In genomic region chrX:52799566-52799965, GRCm38 (mm10) we compare ENCODE assay signal across 12 mouse cellular contexts. TPM values are rescaled to one million over a fixed set of nuclear protein-coding genes. Genes with fewer than 3 reads are reported as not detected.
A peak's percentile ranks its signal among the peaks of the same experiment; 100 is the strongest.
DNase-seq lines count a peak whose midpoint lies in the region; TF ChIP-seq lines count a peak whose summit lies in the region.
"Had no signal": no experiment of that assay in that cellular context is flagged by ENCODE, and none has a peak within 500 bp of the region (broad histone marks: within the 10 kb centered on the region; RNA-seq: fewer than 3 reads in every experiment).

No protein-coding gene starts in this region.

- H3K4me1 ChIP-seq in lung, adult 2 months (ENCODE audit: control insufficient read depth, insufficient read depth, low read length), result no peaks in the 10 kb centered on the region
- H3K4me1 ChIP-seq: embryonic facial prominence, embryonic 13.5 days; limb, embryonic 15.5 days had no signal

- peak; percentile 8 for DNase-seq in adrenal gland, adult 2 months
- no peak for DNase-seq in adrenal gland, adult 8-10 months
- DNase-seq in lung, adult 2 months, result no peak
- no peak for DNase-seq in lung, postnatal 36 days
- DNase-seq in R1 (ENCODE audit: low read depth, low spot score), result peak; percentile 67
- DNase-seq in splenic B cell, adult 2 months (ENCODE audit: low read depth, low spot score), result peak; percentile 36
- no peak for DNase-seq in heart, postnatal 14 days
- no peak for DNase-seq in left cerebral cortex, postnatal 4 days
- DNase-seq: right cerebral cortex, postnatal 4 days had no signal

- H3K27me3 ChIP-seq in splenic B cell, adult 2 months (ENCODE audit: control insufficient read depth, insufficient read depth, low read length, poor library complexity, severe bottlenecking), result no peaks in the 10 kb centered on the region
- H3K27me3 ChIP-seq: embryonic facial prominence, embryonic 13.5 days; limb, embryonic 15.5 days had no signal

- 28% methylated on average over 6 of the region's 6 CpGs for WGBS in lung, adult 2 months

- H3K4me3 ChIP-seq in lung, adult 2 months (replicated peaks; ENCODE audit: extremely low read depth, low read depth, low read length), result no peak overlapping the region
- H3K4me3 ChIP-seq: embryonic facial prominence, embryonic 13.5 days; limb, embryonic 15.5 days had no signal

- no peaks in the 10 kb centered on the region for H3K36me3 ChIP-seq in splenic B cell, adult 2 months (ENCODE audit: control insufficient read depth, insufficient read depth, low read length, poor library complexity, severe bottlenecking)
- H3K36me3 ChIP-seq: embryonic facial prominence, embryonic 13.5 days; limb, embryonic 15.5 days had no signal

- intact Hi-C loops in heart, postnatal 14 days (cut with DNase I), result no loop called here
- intact Hi-C loops in left cerebral cortex, postnatal 4 days (cut with DNase I), result no loop called here

- TF ChIP-seq POLR2A in lung, adult 2 months (IDR thresholded peaks at IDR 0.05; ENCODE audit: borderline replicate concordance, extremely low read depth, low read depth, low read length), result no peak

- TF ChIP-seq CTCF in lung, adult 2 months (IDR thresholded peaks at IDR 0.05; ENCODE audit: insufficient read depth, low read length), result 0 out of 2 replicates have a peak, but pooled peaks have one; percentile 17

RNA-seq across cellular contexts. Expression of gene Ccdc160, which starts 8.6 kb away (rescaled TPM):
- 10 to 100 TPM; 13.7 to 34.5 TPM for total RNA-seq in adrenal gland, adult 2 months (2021)
- polyA plus RNA-seq in adrenal gland, adult 2 months (2012; rRNA removed), result 0.24 and 0.32 TPM in 2 replicates
- total RNA-seq in adrenal gland, adult 8-10 months (2022), result 10 to 100 TPM; 23.5 to 51.4 (median 36.7) TPM
- 0.17 and 0.20 TPM in 2 replicates for polyA plus RNA-seq in lung, adult 2 months (2012; rRNA removed)
- under 1 TPM; 0.48 to 0.51 TPM for total RNA-seq in heart, postnatal 14 days (2021)
- total RNA-seq in left cerebral cortex, postnatal 4 days (2021), result 1 to 10 TPM; 2.8 to 3.2 TPM
- polyA plus RNA-seq: embryonic facial prominence, embryonic 13.5 days; large intestine, adult 2 months had no signal

Comparison
In these comparisons a context has a peak if more than half of its experiments do, and no peak if none do; other contexts are left out.
1. DNase-seq: peak in adrenal gland, adult 2 months (single experiment), R1 (single experiment) and splenic B cell, adult 2 months (single experiment); none in adrenal gland, adult 8-10 months (single experiment), lung, adult 2 months (single experiment), lung, postnatal 36 days (single experiment), heart, postnatal 14 days (0 of 2) and left cerebral cortex, postnatal 4 days (single experiment).